Mouse (Mus musculus) kidney, postnatal 0 days (tissue): ENCODE measurements around the gene Gm27029. TPM values are rescaled to one million over a fixed set of nuclear protein-coding genes. Genes with fewer than 3 reads are reported as not detected.
"Not testable (repeated sequence)": the region's sequence is repeated elsewhere in the genome, so short reads cannot be mapped to it uniquely, and the experiment has no call there.

ENCODE experiments used
- ATAC-seq: fragments of 200-750 bp; cut with Nextera tagmentation; replicated peaks from 2 replicates; pipeline ENCODE4 v1.8.0; 2017; ENCODE audit warnings: low read depth, moderate number of reproducible peaks, moderate TSS enrichment, moderate library complexity; ENCODE audit not compliant: low FRiP score
- DNase-seq: peaks from one replicate; pipeline ENCODE4 v3.0.0-alpha.2; 2016; ENCODE audit warnings: low spot score
- H3K27ac ChIP-seq: fragments of 300-500 bp; sonication (generic); 2 replicates; pipeline ENCODE4 v1.5.1; 2014; ENCODE audit warnings: mild to moderate bottlenecking
- H3K27me3 ChIP-seq: fragments of 300-500 bp; sonication (generic); 2 replicates; pipeline ENCODE4 v1.6.1; 2014; ENCODE audit warnings: low read length, mixed read lengths; ENCODE audit not compliant: insufficient read depth
- H3K36me3 ChIP-seq: fragments of 300-500 bp; sonication (generic); 2 replicates; pipeline ENCODE4 v1.6.1; 2014; ENCODE audit warnings: low read length, mixed read lengths; ENCODE audit not compliant: insufficient read depth
- H3K4me1 ChIP-seq: fragments of 300-500 bp; sonication (generic); replicated peaks from 2 replicates; pipeline ENCODE4 v1.6.1; 2014; ENCODE audit warnings: antibody characterized with exemption, low read length, mixed read lengths; ENCODE audit not compliant: insufficient read depth
- H3K4me2 ChIP-seq: fragments of 300-500 bp; sonication (generic); 2 replicates; pipeline ENCODE4 v1.6.1; 2014; ENCODE audit warnings: mild to moderate bottlenecking, low read length, moderate library complexity, mixed read lengths
- H3K4me3 ChIP-seq: fragments of 300-500 bp; sonication (generic); replicated peaks from 2 replicates; pipeline ENCODE4 v1.5.1; 2014; ENCODE audit warnings: low read depth, low read length
- H3K9ac ChIP-seq: fragments of 300-500 bp; sonication (generic); 2 replicates; pipeline ENCODE4 v1.6.1; 2014; ENCODE audit warnings: low read depth, low read length
- H3K9me3 ChIP-seq: fragments of 300-500 bp; sonication (generic); replicated peaks from 2 replicates; pipeline ENCODE4 v1.6.1; 2016; ENCODE audit warnings: low read length, inconsistent platforms, mixed read lengths
- CTCF ChIP-seq: IDR thresholded peaks from 2 replicates; pipeline ENCODE4 v1.5.1; 2016; ENCODE audit warnings: antibody characterized with exemption, low read depth, mild to moderate bottlenecking, moderate library complexity
- WGBS: fragments of 180-500 bp; shearing (Covaris S2); extraction: QIAGEN DNeasy Blood & Tissue Kit; methylation state at CpG from one replicate; pipeline ENCODE4 v1.1.7; 2014; 5-methylcytosine and 5-hydroxymethylcytosine counted together
- polyA plus RNA-seq: library from polyadenylated mRNA; unstranded; fragments of >200 nt; fragmentation: Nextera tagmentation; extraction: Ambion mirVana; gene quantifications from 2 replicates; pipeline ENCODE4 v1.2.1, GENCODE M21; 2015

Gene Gm27029
- polyA plus RNA-seq, 1 experiment from 2014 or later = 4.0 TPM

GRCm38 (mm10) chr11:101469155-101469554 lies 44.6 kb upstream of the Gm27029 start:
- no peak overlapping the region for H3K9ac ChIP-seq
- no peak for TF ChIP-seq CTCF
- H3K4me2 ChIP-seq = peak overlapping the region; percentile 92
- ATAC-seq (no peak), DNase-seq (no peak)
- H3K27me3 ChIP-seq = no peaks in the 10 kb centered on the region
- no peaks in the 10 kb centered on the region for H3K9me3 ChIP-seq
- H3K27ac ChIP-seq = no peak overlapping the region
- H3K36me3 ChIP-seq = no peaks in the 10 kb centered on the region
- 58% methylated on average over 4 of the region's 4 CpGs for WGBS
- H3K4me3 ChIP-seq = no peak overlapping the region
- peaks cover 9% of the 10 kb centered on the region; the same call in 1 of the 2 replicates for H3K4me1 ChIP-seq

GRCm38 (mm10) chr11:101468731-101469130 lies 44.1 kb upstream of the Gm27029 start:
- no peak for TF ChIP-seq CTCF
- no peak overlapping the region for H3K27ac ChIP-seq
- H3K4me1 ChIP-seq = peaks cover 13% of the 10 kb centered on the region; the same call in 1 of the 2 replicates
- H3K27me3 ChIP-seq = no peaks in the 10 kb centered on the region
- peak overlapping the region; percentile 82 for H3K4me3 ChIP-seq
- 7% methylated on average over 12 of the region's 13 CpGs for WGBS
- H3K4me2 ChIP-seq = peak overlapping the region; percentile 92
- H3K9ac ChIP-seq = peak overlapping the region; percentile 67
- DNase-seq (no peak), ATAC-seq (no peak)
- H3K36me3 ChIP-seq = no peaks in the 10 kb centered on the region
- no peaks in the 10 kb centered on the region for H3K9me3 ChIP-seq

- Histone ChIP-seq H3K36me3 (no peaks in the 10 kb centered on the region), H3K4me3 (peak overlapping the region; percentile 82), H3K27me3 (no peaks in the 10 kb centered on the region), H3K4me1 (peaks cover 17% of the 10 kb centered on the region; the same call in 1 of the 2 replicates), H3K27ac (0 out of 2 replicates have a peak overlapping the region, but pooled peaks have one; percentile 50), H3K9ac (peak overlapping the region; percentile 67), H3K4me2 (peak overlapping the region; percentile 92), H3K9me3 (no peaks in the 10 kb centered on the region)
- ATAC-seq (no peak), DNase-seq (peak; percentile 37)
- TF ChIP-seq CTCF = no peak
- under 1% methylated on average over 30 of the region's 31 CpGs for WGBS
These were observed 43.7 kb upstream of the Gm27029 start for GRCm38 (mm10) chr11:101468263-101468688.

GRCm38 (mm10) chr11:101467477-101468262 lies 43.1 kb upstream of the Gm27029 start:
- peak; percentile 65; the same call in 1 of the 2 replicates for TF ChIP-seq CTCF
- WGBS = 2% methylated on average over 50 of the region's 54 CpGs
- Histone ChIP-seq H3K4me2 (peak overlapping the region; percentile 92), H3K4me3 (peak overlapping the region; percentile 82), H3K9me3 (no peaks in the 10 kb centered on the region), H3K9ac (peak overlapping the region; percentile 67), H3K4me1 (peaks cover 19% of the 10 kb centered on the region), H3K27me3 (no peaks in the 10 kb centered on the region), H3K27ac (peak overlapping the region; percentile 50; the same call in 1 of the 2 replicates), H3K36me3 (no peaks in the 10 kb centered on the region)
- peak; percentile 83 for DNase-seq
- ATAC-seq = peak; percentile 57

- WGBS = 57% methylated on average over 5 of the region's 5 CpGs
- H3K9me3 ChIP-seq, H3K36me3 ChIP-seq, DNase-seq, H3K27me3 ChIP-seq, H3K9ac ChIP-seq, ATAC-seq, H3K27ac ChIP-seq: not testable (repeated sequence)
- peak overlapping the region; percentile 83; the same call in 1 of the 2 replicates for H3K4me3 ChIP-seq
- H3K4me2 ChIP-seq = peak overlapping the region; percentile 97
- peaks cover 24% of the 10 kb centered on the region for H3K4me1 ChIP-seq
These were observed 42.0 kb upstream of the Gm27029 start for GRCm38 (mm10) chr11:101466552-101466950.

- no peaks in the 10 kb centered on the region for H3K9me3 ChIP-seq
- no peak for TF ChIP-seq CTCF
- peak within 1 kb of the TSS; percentile 83 for H3K4me3 ChIP-seq
- H3K27me3 ChIP-seq = no peaks in the 10 kb centered on the region
- peak within 1 kb of the TSS; percentile 88 for H3K27ac ChIP-seq
- 1% methylated on average over 60 of the region's 60 CpGs for WGBS
- peak within 1 kb of the TSS; percentile 78 for H3K9ac ChIP-seq
- peaks cover 24% of the 10 kb centered on the region for H3K4me1 ChIP-seq
- peak within 1 kb of the TSS; percentile 97 for H3K4me2 ChIP-seq
- H3K36me3 ChIP-seq = 0 out of 2 replicates have a peak, but pooled peaks cover 4% of the 10 kb centered on the region
- peak; percentile 46; the same call in 1 of the 2 replicates for ATAC-seq
- DNase-seq = peak; percentile 82
These were observed 41.4 kb upstream of the Gm27029 start, which contains the start of gene Vat1 for GRCm38 (mm10) chr11:101465869-101466551. TSS of gene Vat1 (minus strand) at chr11:101466230.
